Mouse (Mus musculus): ENCODE results near the gene Olfr175-ps1. TPM values are rescaled to one million over a fixed set of nuclear protein-coding genes. Genes with fewer than 3 reads are reported as not detected.

The Olfr175-ps1 gene
- polyA plus RNA-seq (2012; ENCODE audit: insufficient read depth, insufficient read length, missing spikeins) = not detected in 2 replicates

GRCm38 (mm10) chr16:58826732-58827319 is at the start of gene Olfr175-ps1:
Gene Olfr175-ps1, minus strand, starts transcription at chr16:58826782.
- Histone ChIP-seq H3K4me1 (ENCODE audit: control insufficient read depth, insufficient read depth, insufficient read length, low read length) (no peaks in the 10 kb centered on the region), H3K4me3 (ENCODE audit: insufficient read depth, low read depth, low read length) (no peak within 1 kb of the TSS), H3K27ac (replicated peaks; ENCODE audit: low read depth, low read length) (no peak within 1 kb of the TSS)

- Histone ChIP-seq H3K4me3 (ENCODE audit: insufficient read depth, low read depth, low read length) (no peak within 1 kb of the TSS), H3K4me1 (ENCODE audit: control insufficient read depth, insufficient read depth, insufficient read length, low read length) (no peaks in the 10 kb centered on the region)
Observed at GRCm38 (mm10) chr16:58874668-58875067, 48.1 kb upstream of the Olfr175-ps1 start, which contains the start of gene Olfr177. Gene Olfr177, minus strand, starts transcription at chr16:58874768.

GRCm38 (mm10) chr16:58861479-58861878 is 34.9 kb upstream of the Olfr175-ps1 start:
- Histone ChIP-seq H3K4me3 (ENCODE audit: insufficient read depth, low read depth, low read length) (no peak overlapping the region), H3K4me1 (ENCODE audit: control insufficient read depth, insufficient read depth, insufficient read length, low read length) (no peaks in the 10 kb centered on the region), H3K27ac (replicated peaks; ENCODE audit: low read depth, low read length) (no peak overlapping the region)

More at GRCm38 (mm10) chr16:58874668-58875067, 48.1 kb upstream of the Olfr175-ps1 start, which contains the start of gene Olfr177:
- no peak within 1 kb of the TSS for H3K27ac ChIP-seq (replicated peaks; ENCODE audit: low read depth, low read length)

GRCm38 (mm10) chr16:58860032-58860737 is 33.6 kb upstream of the Olfr175-ps1 start:
- no peak overlapping the region for H3K4me3 ChIP-seq (ENCODE audit: insufficient read depth, low read depth, low read length)

GRCm38 (mm10) chr16:58800168-58800567 is 26.4 kb downstream of the Olfr175-ps1 start, which contains the start of gene Olfr173:
Gene Olfr173, minus strand, starts transcription at chr16:58800268.
- Histone ChIP-seq H3K4me3 (ENCODE audit: insufficient read depth, low read depth, low read length) (no peak within 1 kb of the TSS), H3K4me1 (ENCODE audit: control insufficient read depth, insufficient read depth, insufficient read length, low read length) (no peaks in the 10 kb centered on the region), H3K27ac (replicated peaks; ENCODE audit: low read depth, low read length) (no peak within 1 kb of the TSS)

More at GRCm38 (mm10) chr16:58860032-58860737, 33.6 kb upstream of the Olfr175-ps1 start:
- Histone ChIP-seq H3K4me1 (ENCODE audit: control insufficient read depth, insufficient read depth, insufficient read length, low read length) (no peaks in the 10 kb centered on the region), H3K27ac (replicated peaks; ENCODE audit: low read depth, low read length) (no peak overlapping the region)

Other genes with a start within 250 kb of the Olfr175-ps1 start
- not detected in 2 replicates for gene Gm813, start 209.8 kb downstream of the Olfr175-ps1 start, polyA plus RNA-seq (2012; ENCODE audit: insufficient read depth, insufficient read length, missing spikeins)
- gene E330017A01Rik, start 188.0 kb downstream of the Olfr175-ps1 start, polyA plus RNA-seq (2012; ENCODE audit: insufficient read depth, insufficient read length, missing spikeins) = not detected in 2 replicates
- gene Cpox, start 156.5 kb downstream of the Olfr175-ps1 start, polyA plus RNA-seq (2012; ENCODE audit: insufficient read depth, insufficient read length, missing spikeins) = 3.0 and 4.6 TPM in 2 replicates
- not detected in 2 replicates for gene Gpr15, start 107.7 kb downstream of the Olfr175-ps1 start, polyA plus RNA-seq (2012; ENCODE audit: insufficient read depth, insufficient read length, missing spikeins)
- gene Cldnd1, start 98.9 kb downstream of the Olfr175-ps1 start, polyA plus RNA-seq (2012; ENCODE audit: insufficient read depth, insufficient read length, missing spikeins) = 22.5 and 41.1 TPM in 2 replicates
- gene Olfr172, start 63.6 kb downstream of the Olfr175-ps1 start, polyA plus RNA-seq (2012; ENCODE audit: insufficient read depth, insufficient read length, missing spikeins) = not detected in 2 replicates
- not detected in 2 replicates for gene Olfr173, start 26.5 kb downstream of the Olfr175-ps1 start, polyA plus RNA-seq (2012; ENCODE audit: insufficient read depth, insufficient read length, missing spikeins)
- gene Olfr177, start 48.0 kb upstream of the Olfr175-ps1 start, polyA plus RNA-seq (2012; ENCODE audit: insufficient read depth, insufficient read length, missing spikeins) = not detected in 2 replicates
- not detected in 2 replicates for gene Olfr178, start 65.3 kb upstream of the Olfr175-ps1 start, polyA plus RNA-seq (2012; ENCODE audit: insufficient read depth, insufficient read length, missing spikeins)
- gene Olfr181, start 102.0 kb upstream of the Olfr175-ps1 start, polyA plus RNA-seq (2012; ENCODE audit: insufficient read depth, insufficient read length, missing spikeins) = not detected in 2 replicates
- not detected in 2 replicates for gene Olfr180, start 102.6 kb upstream of the Olfr175-ps1 start, polyA plus RNA-seq (2012; ENCODE audit: insufficient read depth, insufficient read length, missing spikeins)
- not detected in 2 replicates for gene Olfr183, start 168.6 kb upstream of the Olfr175-ps1 start, polyA plus RNA-seq (2012; ENCODE audit: insufficient read depth, insufficient read length, missing spikeins)
- gene Olfr186, start 203.5 kb upstream of the Olfr175-ps1 start, polyA plus RNA-seq (2012; ENCODE audit: insufficient read depth, insufficient read length, missing spikeins) = not detected in 2 replicates
- not detected in 2 replicates for gene Olfr187, start 213.0 kb upstream of the Olfr175-ps1 start, polyA plus RNA-seq (2012; ENCODE audit: insufficient read depth, insufficient read length, missing spikeins)